Mouse (Mus musculus): ENCODE measurements around the gene Vmn1r231. TPM values are rescaled to one million over a fixed set of nuclear protein-coding genes. Genes with fewer than 3 reads are reported as not detected.

Gene Vmn1r231
- polyA plus RNA-seq (2015; fragmentation: Nextera tagmentation; extraction: Ambion mirVana): not detected in 2 replicates

DNA sequence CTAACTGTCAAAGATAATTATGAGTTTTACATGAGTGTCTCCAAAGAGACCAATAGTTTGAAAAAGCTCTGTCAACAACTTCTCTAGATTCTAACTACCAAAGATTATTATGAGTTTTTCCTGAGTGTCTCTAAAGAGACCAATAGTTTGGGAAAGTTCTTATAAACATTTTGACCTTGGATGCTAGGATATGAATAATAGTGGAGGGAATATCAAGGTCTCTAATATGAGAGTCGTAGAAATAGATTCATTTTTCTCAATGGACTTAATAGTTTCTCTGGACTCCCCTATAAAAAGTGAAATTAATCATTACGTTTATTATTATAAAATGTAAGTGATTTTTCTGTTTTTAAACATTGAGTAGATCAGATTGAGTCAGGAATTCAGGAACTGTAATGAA, at the start of gene Vmn1r231:
Gene Vmn1r231, minus strand, starts transcription at position 101 of the 400 bp plus-strand sequence.
- Histone ChIP-seq H3K27ac (no peak within 1 kb of the TSS), H3K4me3 (no peak within 1 kb of the TSS), H3K9ac (no peak within 1 kb of the TSS), H3K9me3 (0 out of 2 replicates have a peak, but pooled peaks cover 3% of the 10 kb centered on the region), H3K36me3 (no peaks in the 10 kb centered on the region), H3K27me3 (no peaks in the 10 kb centered on the region), H3K4me2 (no peak within 1 kb of the TSS), H3K4me1 (replicated peaks) (no peaks in the 10 kb centered on the region)
- WGBS: 69% methylated on average over 2 of the region's 2 CpGs
- no peak for ATAC-seq (ENCODE audit: low FRiP score)

DNA sequence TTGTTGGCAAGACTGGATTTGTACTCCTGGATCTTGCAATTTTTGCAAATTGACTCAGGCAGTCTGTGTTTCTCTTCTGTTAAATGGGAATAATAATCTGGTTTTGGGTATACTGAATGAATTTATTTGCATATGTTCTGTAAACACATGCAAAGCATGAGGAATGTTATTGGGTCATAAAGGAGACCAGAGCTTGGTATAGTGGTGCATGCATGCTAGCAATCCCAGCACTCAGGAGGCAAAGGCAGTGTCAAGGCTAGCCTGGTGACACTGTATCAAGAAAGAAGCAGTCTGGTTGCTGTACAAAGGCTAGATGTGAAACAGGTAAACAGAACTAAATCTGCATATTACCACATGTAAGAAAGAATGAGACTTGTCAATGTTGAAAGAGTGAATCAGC, 41.7 kb upstream of the Vmn1r231 start:
- peaks cover 6% of the 10 kb centered on the region for H3K36me3 ChIP-seq
- H3K27me3 ChIP-seq: no peaks in the 10 kb centered on the region
- H3K9ac ChIP-seq: peak overlapping the region; percentile 89
- no peaks in the 10 kb centered on the region for H3K9me3 ChIP-seq
- no peak overlapping the region for H3K27ac ChIP-seq
- peak overlapping the region; percentile 66 for H3K4me2 ChIP-seq
- peaks cover 49% of the 10 kb centered on the region for H3K4me1 ChIP-seq (replicated peaks)
- ATAC-seq (ENCODE audit: low FRiP score): no peak
- H3K4me3 ChIP-seq: peak overlapping the region; percentile 80

DNA sequence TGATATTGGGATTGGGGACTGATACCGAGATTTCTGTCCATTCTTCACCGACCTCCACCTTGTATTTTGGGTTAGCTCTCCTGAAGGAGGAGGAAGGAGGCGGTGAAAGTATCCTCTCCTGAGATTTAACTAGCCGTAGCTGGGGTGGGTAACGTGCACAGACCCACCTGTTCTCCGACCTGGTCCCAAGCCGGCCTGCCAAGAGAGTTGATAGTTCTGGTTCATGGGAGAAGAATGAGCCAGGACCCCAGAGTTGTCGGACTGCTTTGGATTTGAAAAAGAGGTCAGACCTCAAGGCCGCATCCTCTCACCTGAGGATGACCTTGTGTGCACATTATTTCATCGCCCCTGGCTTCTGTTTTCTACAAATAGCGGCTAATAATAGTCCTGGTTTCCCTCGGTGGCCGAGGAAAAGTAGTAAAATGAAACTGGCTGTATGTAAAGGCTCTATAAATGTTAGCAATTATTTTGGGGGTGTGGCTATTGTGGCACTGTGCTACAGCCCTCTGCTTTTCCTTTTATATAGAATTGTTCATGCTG, 41.2 kb upstream of the Vmn1r231 start:
- Histone ChIP-seq H3K27me3 (no peaks in the 10 kb centered on the region), H3K36me3 (peaks cover under 1% of the 10 kb centered on the region; the same call in 1 of the 2 replicates), H3K9me3 (no peaks in the 10 kb centered on the region), H3K9ac (peak overlapping the region; percentile 89), H3K4me3 (peak overlapping the region; percentile 80), H3K4me2 (peak overlapping the region; percentile 66), H3K4me1 (replicated peaks) (peaks cover 49% of the 10 kb centered on the region), H3K27ac (peak overlapping the region; percentile 98)
- under 1% methylated on average over 13 of the region's 13 CpGs for WGBS
- ATAC-seq (ENCODE audit: low FRiP score): no peak

DNA sequence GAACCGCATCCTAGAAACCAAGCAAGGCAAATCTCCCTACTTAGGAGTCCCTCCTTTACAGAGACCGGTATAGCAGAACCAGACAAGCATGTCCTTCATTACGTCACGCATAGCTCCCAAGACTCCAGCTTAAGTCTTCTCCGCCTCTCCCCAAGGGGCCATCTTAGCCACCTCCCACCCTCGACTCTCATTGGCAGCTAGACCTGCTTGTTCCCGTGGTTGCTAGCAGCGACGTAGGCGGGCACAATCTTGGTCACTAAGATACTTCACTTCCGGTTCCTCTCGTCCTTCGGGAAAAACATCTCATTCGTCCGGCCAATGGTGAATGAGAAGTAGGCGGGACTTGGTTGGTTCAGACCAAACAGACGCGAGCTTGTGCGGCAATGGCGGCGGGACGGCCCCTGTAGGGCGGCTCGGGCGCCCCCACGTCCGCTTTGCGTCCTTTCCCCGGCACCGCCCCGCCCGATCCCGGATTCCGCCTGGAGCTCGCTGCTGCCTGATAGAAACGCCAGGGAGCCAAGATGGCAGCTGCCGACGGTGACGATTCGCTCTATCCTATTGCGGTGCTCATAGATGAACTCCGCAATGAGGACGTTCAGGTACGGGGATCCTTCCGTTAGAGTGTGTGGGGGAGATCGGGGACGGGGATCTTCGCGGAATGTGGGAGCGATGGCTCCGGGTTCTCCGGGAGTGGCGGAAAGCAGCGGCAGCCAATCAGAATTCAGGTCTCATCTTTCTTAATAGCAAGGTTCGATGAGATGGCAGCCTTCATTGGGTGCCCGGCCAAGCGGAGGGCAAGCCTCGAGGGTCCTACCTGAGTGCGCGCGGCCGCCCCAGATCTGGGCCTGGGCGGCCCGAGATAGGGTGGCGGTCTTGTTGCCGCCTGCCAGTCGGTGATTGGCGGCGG, 40.3 kb upstream of the Vmn1r231 start, which contains the start of gene Ppp2r1a:
Gene Ppp2r1a, plus strand, starts transcription at position 327 of the 907 bp plus-strand sequence.
- H3K4me2 ChIP-seq: peak within 1 kb of the TSS; percentile 66
- no peaks in the 10 kb centered on the region for H3K36me3 ChIP-seq
- H3K4me3 ChIP-seq: peak within 1 kb of the TSS; percentile 80
- H3K27ac ChIP-seq: peak within 1 kb of the TSS; percentile 98
- 1% methylated on average over 69 of the region's 69 CpGs for WGBS
- peak within 1 kb of the TSS; percentile 89 for H3K9ac ChIP-seq
- peaks cover 48% of the 10 kb centered on the region for H3K4me1 ChIP-seq (replicated peaks)
- H3K27me3 ChIP-seq: no peaks in the 10 kb centered on the region
- peak; percentile 98 for ATAC-seq (ENCODE audit: low FRiP score)
- no peaks in the 10 kb centered on the region for H3K9me3 ChIP-seq

DNA sequence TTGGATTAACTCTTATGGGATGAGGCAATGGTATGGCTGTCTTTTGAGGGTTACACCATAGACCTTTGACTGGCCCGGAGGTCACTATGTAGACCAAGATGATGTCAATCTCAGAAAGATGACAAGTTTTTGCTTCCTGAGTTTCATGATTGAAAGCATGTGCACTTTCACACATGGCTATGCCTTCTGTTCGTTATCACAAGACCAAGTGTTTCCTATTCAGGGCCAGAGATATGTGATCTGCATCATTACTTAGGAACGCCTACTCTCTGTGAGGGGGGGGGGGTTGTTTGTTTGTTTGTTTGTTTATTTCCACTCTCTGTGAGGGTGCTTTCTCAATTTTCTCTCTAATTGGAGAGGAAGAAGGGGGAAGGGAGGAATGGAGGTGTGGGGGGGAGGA, 39.3 kb upstream of the Vmn1r231 start:
- Histone ChIP-seq H3K9ac (peak overlapping the region; percentile 69), H3K9me3 (no peaks in the 10 kb centered on the region), H3K36me3 (no peaks in the 10 kb centered on the region), H3K4me1 (replicated peaks) (peaks cover 38% of the 10 kb centered on the region), H3K27ac (peak overlapping the region; percentile 98), H3K4me2 (peak overlapping the region; percentile 62), H3K4me3 (peak overlapping the region; percentile 80), H3K27me3 (no peaks in the 10 kb centered on the region)
- 44% methylated on average over 3 of the region's 3 CpGs for WGBS
- peak; percentile 2 for ATAC-seq (ENCODE audit: low FRiP score)

DNA sequence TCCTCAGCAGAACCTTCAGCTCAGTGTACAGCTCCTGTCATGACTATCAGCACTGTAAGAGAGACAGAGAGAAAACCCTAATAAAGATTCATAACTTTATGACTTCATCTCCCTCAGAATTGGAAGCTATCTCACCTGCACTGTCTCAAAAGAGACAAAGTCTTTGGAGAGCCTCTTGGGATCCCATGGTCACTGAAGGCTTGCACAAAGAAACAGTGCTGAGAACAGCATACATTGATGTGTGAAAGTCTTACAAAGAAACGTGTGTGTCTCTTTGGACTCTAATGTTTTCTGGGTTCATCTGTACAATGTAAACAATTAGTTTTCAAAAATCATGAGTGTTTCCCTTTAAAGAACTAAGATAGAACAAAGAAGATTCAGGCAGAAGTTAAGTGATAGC, 14.7 kb upstream of the Vmn1r231 start, which contains the start of gene Vmn1r232:
Gene Vmn1r232, minus strand, starts transcription at position 101 of the 400 bp plus-strand sequence.
- Histone ChIP-seq H3K36me3 (no peaks in the 10 kb centered on the region), H3K9ac (no peak within 1 kb of the TSS), H3K27ac (no peak within 1 kb of the TSS), H3K4me3 (no peak within 1 kb of the TSS), H3K27me3 (no peaks in the 10 kb centered on the region), H3K4me1 (replicated peaks) (no peaks in the 10 kb centered on the region), H3K9me3 (no peaks in the 10 kb centered on the region; the same call in 1 of the 2 replicates), H3K4me2 (no peak within 1 kb of the TSS)
- ATAC-seq (ENCODE audit: low FRiP score): no peak
- WGBS: 71% methylated on average over 1 of the region's 1 CpGs

DNA sequence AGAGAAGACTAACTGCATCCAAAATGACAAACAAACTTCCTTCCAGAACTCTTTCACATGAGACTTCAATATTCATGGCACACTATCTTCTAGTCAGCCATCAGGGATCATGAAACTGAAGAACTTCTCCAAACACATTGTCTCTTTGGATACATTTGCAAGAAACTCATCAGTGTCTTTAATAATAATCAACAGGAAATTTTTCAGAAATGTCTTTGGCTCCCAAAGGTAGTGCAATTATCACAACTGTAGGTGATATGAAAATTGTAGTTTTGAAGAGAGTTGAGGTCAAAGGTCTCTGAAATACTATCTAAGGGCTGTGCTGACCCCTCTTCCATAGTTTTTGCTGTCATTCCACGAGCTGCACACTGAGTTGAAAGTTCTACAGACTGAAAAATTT, 64.7 kb downstream of the Vmn1r231 start, which contains the start of gene Vmn1r230:
Gene Vmn1r230, plus strand, starts transcription at position 301 of the 400 bp plus-strand sequence.
- WGBS: 15% methylated on average over 1 of the region's 1 CpGs
- Histone ChIP-seq H3K4me2 (no peak within 1 kb of the TSS), H3K36me3 (no peaks in the 10 kb centered on the region), H3K9ac (no peak within 1 kb of the TSS), H3K27me3 (no peaks in the 10 kb centered on the region), H3K4me1 (replicated peaks) (no peaks in the 10 kb centered on the region), H3K27ac (no peak within 1 kb of the TSS), H3K9me3 (0 out of 2 replicates have a peak, but pooled peaks cover 13% of the 10 kb centered on the region), H3K4me3 (no peak within 1 kb of the TSS)
- no peak for ATAC-seq (ENCODE audit: low FRiP score)

Other genes with a start within 250 kb of the Vmn1r231 start
- not detected in 2 replicates for gene Vmn1r226, start 222.2 kb downstream of the Vmn1r231 start, polyA plus RNA-seq (2015; fragmentation: Nextera tagmentation; extraction: Ambion mirVana)
- not detected in 2 replicates for gene Vmn1r227, start 175.2 kb downstream of the Vmn1r231 start, polyA plus RNA-seq (2015; fragmentation: Nextera tagmentation; extraction: Ambion mirVana)
- gene Vmn1r228, start 118.9 kb downstream of the Vmn1r231 start, polyA plus RNA-seq (2015; fragmentation: Nextera tagmentation; extraction: Ambion mirVana): not detected in 2 replicates
- gene Vmn1r229, start 93.5 kb downstream of the Vmn1r231 start, polyA plus RNA-seq (2015; fragmentation: Nextera tagmentation; extraction: Ambion mirVana): 0.03 TPM in 1 of 2 replicates, not detected in the other
- not detected in 2 replicates for gene Vmn1r230, start 64.6 kb downstream of the Vmn1r231 start, polyA plus RNA-seq (2015; fragmentation: Nextera tagmentation; extraction: Ambion mirVana)
- gene Vmn1r232, start 14.6 kb upstream of the Vmn1r231 start, polyA plus RNA-seq (2015; fragmentation: Nextera tagmentation; extraction: Ambion mirVana): not detected in 2 replicates
- gene Ppp2r1a, start 40.2 kb upstream of the Vmn1r231 start, polyA plus RNA-seq (2015; fragmentation: Nextera tagmentation; extraction: Ambion mirVana): 657 and 690 TPM in 2 replicates
- gene Vmn1r233, start 91.4 kb upstream of the Vmn1r231 start, polyA plus RNA-seq (2015; fragmentation: Nextera tagmentation; extraction: Ambion mirVana): not detected in 2 replicates
- gene Zfp160, start 103.8 kb upstream of the Vmn1r231 start, polyA plus RNA-seq (2015; fragmentation: Nextera tagmentation; extraction: Ambion mirVana): 18.5 and 18.8 TPM in 2 replicates